Mouse (Mus musculus): ENCODE measurements at regions not wholly inside any gene's neighbourhood (a gene's known extent, or its start where the extent isn't known, plus 50 kb on each side); places are given as distances from the start of the nearest gene placed in this dataset.
"Not testable (repeated sequence)": the region's sequence is repeated elsewhere in the genome, so short reads cannot be mapped to it uniquely, and the experiment has no call there.

DNA sequence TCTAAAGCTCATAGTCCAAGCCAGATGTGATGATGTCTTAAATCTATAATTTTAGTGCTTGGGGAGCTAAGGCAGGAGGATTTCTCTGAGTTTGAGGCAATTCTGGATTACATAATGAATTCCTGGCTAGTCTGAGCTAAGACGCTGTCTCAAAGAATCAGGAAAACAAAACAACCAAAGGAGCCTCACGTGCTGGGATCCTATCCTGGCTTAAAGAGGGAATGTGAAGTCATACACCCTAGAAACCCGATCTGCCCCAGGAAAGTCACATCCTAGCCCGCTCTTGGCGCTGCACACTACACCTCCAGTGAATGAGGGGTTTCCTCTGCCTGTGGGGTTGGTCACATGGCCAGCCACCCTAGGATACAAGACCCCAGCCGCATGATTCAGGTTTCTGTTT lies 211.2 kb downstream of the Glrx3 start:
- DNase-seq (ENCODE audit: low spot score in 2 of 2): no peak

DNA sequence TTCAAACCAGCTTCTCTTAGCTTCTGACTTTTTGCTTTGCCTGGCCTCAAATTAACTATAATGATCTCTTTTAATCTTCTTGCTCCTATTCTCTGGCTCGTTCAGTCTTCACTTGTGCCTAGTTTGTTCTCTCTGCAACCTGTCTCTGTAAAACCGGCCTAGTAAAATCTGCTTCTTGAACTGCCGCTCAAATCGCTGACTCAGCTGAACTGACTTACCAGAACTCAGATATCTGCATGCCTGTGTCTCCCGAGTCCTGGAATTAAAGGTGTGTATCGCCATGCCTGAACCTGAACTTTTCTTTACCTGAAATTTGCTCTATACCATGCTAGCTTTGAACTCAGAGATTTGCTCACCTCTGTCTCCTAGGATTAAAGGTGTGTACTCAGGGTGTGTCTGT lies 212.2 kb downstream of the Glrx3 start:
- DNase-seq (ENCODE audit: low spot score in 2 of 2): no peak

DNA sequence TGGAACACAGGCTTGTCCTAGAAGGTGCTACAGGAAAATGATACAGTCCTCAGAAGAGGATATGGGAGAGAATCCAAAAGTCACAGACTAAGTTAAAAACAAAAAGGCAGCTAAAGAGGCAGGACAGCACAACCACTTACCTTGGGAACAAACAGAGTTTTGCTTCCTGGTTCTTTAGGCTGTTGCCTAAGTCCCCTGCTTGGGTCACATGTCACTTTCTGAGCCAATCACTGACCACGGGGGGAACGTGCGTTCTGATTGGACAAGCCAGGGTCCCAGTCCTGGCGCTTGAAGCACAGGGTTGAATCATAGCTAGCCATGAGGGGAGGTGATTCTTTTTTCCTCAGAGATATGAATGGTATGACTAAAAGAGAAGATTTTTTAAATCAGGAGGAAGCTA lies 216.4 kb downstream of the Glrx3 start:
- DNase-seq (ENCODE audit: low spot score in 2 of 2): no peak

DNA sequence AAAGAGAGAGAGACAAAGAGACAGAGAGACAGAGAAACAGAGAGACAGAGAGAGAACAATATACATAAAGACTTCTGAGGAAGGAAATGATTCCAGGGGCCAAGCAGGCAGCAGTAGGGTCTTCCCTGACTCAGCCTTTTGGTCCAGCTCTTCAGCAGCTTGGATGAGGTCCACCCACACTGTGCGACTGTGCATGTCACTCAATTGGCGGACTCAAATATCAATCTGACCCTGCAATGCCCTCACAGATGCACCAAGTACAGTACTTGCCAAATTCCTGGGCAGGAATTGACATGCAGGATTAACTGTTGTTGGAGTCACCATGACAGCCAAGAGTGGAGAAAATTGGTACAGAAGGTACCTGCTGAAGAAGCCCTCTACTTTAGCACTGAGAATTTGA lies 229.8 kb downstream of the Glrx3 start:
- DNase-seq (ENCODE audit: low spot score in 2 of 2): no peak

DNA sequence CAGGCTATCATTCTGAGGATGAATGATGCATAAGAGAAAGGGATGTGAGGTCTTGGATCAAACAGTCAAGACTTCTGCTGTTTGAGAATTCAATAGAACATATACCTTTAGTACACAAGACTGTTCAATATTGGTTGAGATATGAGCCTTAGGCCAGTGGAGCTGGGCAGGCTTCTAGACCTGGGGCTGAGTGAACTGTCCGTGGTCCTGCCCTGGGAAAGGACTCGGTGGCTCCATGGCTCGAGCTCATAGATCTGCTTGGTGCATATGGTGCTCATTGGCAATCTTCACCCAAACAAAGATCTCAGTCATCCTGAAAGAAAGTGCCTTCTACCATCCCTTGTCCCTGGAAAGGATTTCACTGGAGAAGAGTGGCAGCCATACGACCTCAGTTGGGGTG lies 233.7 kb downstream of the Glrx3 start:
- no peak for DNase-seq (ENCODE audit: low spot score in 2 of 2)

DNA sequence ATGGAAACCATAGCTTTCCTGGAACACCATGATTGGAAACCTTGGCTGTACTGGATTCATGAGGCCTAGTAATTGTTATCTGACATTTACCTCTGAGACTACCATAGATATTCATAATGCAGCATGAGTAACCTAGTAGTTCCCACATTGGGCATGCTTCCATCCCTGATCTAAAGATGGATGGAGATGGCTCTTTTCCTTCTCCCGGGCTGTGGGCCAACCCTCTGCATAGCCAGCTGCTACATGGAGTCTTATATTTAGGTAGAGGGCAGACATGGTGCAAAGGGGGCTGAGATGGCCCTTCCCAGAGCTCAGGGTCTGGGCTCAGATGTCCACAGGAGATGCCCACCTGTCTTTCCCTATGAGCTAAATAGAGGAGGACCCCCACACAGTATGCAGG lies 237.2 kb downstream of the Glrx3 start:
- peak; percentile 56 to 81 for DNase-seq (ENCODE audit: low spot score in 2 of 2)

DNA sequence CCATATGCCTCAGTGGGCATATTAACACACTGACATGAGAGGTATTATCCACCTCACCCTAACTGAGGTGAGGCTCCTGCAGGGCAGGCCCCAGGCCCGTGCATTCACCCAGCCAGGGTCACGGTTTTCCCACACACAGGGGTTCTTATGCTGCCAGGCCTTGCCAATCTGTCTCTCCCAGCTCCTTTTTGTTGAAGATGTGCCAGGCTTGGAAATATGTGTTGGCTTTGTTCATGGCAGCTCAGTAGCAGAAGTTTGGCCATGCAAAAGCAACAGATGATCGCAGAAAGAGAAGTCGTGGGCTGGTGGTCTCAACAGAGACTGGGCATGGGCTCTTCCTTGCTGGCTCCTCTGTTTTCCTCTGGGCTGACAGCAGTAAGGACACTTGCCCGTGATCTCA lies 238.0 kb downstream of the Glrx3 start:
- DNase-seq (ENCODE audit: low spot score in 2 of 2): peak in 1 of 2 experiments; percentile 11

- DNase-seq (ENCODE audit: low spot score in 2 of 2): no peak
Observed at GRCm38 (mm10) chr7:137684826-137685225, 247.4 kb downstream of the Glrx3 start.

DNA sequence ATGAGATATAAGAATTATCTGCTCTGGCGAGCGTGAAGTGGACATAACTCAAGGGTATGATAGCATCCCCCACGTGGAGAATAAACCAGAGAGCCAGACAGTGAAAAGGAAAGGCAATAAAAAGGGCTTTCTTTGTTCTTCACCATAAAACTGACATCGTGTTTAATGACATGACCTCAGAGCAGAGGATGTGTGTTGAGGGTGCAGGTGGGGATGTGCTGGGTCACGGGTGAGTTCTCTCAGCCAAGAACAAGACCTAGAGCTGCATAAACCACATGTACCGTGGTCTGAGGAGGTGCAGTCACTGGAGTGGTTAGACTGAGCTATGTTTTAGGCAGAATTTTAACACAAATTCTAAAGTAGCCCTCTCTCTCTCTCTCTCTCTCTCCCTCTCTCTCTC lies 247.9 kb downstream of the Glrx3 start:
- no peak for DNase-seq (ENCODE audit: low spot score in 2 of 2)

- no peak for DNase-seq (ENCODE audit: low spot score in 2 of 2)
Observed at GRCm38 (mm10) chr7:137696831-137697230, 259.4 kb downstream of the Glrx3 start.

DNA sequence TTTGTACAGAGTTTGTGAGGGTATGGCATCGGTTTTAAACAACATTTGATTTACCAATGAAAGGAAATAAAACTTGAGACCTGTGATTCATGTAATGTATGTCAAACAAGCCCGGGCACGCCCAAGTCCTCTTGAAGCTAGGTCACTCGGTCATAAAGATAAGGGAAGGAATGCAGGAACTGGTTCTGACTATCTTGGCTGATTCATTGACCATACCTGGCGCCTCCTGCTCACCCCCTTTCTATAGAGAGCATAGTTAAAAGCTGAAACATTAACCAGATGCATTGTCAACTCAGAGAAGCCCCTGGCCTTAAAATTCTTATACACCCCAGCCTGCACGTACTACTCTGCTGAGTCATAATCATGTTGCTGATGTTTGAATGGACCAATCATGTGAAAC lies 261.1 kb downstream of the Glrx3 start:
- DNase-seq (ENCODE audit: low spot score in 2 of 2): not testable (repeated sequence)

GRCm38 (mm10) chr7:137712862-137713261 lies 275.4 kb downstream of the Glrx3 start:
- no peak for DNase-seq (ENCODE audit: low spot score in 2 of 2)

- peak in 1 of 2 experiments; percentile 3 for DNase-seq (ENCODE audit: low spot score in 2 of 2)
Observed at GRCm38 (mm10) chr7:137713856-137714255, 276.4 kb downstream of the Glrx3 start.

DNA sequence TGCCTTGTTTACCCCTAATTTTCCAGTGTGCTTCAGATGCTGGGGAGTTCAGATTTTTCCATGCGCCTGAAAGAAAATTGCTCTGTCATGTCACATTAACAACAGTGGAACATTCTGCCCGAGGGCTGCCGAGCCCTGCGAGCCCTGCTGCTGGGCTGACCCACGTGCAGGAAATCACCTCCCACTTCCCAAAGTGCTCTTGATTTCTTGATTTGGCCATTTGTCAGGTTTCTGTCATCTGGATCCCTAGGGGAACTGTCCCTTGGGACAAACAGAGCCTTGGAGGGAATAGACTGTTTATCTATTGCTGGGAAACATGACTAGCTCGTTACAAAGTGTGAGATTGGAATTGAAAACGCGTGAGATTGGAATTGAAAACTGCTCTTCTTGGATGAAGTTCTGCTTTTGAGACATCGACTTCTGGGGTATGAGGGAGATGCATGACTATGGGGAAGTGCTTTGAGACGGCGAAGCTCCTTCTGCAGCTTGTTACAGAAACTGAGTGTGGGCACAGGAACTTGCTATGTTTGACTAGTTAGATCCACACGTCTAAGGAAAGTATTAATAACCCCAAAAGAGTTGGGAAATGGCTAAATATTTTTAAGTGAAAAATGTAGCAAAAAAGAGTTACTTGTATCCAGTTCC lies 277.0 kb downstream of the Glrx3 start:
- peak; percentile 2 to 7 for DNase-seq (ENCODE audit: low spot score in 2 of 2)

DNA sequence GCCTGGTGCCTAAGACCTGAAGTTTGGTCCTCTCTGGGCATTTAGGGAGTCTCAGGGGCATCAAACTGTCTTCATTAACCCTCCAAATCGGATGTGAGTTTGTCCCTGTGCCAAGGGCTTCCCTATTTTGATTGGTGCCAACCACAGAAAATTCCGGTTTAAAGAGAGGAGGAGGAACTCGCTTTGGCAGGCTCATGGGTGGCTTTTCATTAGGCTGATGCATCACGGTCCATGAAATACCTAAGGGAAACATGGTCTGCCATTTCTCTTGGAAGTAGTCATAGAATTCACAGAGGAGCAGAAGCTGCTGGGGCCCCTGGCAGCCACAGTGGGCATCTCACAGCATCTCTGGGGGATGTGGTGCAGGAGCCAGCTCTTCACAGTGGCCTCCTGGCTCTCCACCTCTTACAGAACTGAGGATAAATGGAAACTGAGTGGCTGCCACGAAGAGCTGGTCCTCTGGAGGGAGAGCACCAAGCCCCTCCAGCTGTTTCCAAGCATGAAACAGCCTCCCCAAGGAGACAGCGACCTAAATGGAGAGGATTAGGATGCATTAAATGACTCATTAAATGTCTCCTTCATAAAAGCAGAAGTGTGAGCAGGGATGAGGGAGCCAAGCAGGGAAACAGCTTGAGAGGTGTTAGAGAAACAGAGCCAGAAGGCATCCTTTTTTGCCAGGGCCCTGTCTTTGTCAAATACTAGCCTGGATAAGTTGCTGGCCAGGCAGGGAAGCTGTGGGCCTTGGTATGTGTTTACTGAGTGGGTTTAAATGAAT lies 277.9 kb downstream of the Glrx3 start:
- peak; percentile 29 to 56 for DNase-seq (ENCODE audit: low spot score in 2 of 2)

DNA sequence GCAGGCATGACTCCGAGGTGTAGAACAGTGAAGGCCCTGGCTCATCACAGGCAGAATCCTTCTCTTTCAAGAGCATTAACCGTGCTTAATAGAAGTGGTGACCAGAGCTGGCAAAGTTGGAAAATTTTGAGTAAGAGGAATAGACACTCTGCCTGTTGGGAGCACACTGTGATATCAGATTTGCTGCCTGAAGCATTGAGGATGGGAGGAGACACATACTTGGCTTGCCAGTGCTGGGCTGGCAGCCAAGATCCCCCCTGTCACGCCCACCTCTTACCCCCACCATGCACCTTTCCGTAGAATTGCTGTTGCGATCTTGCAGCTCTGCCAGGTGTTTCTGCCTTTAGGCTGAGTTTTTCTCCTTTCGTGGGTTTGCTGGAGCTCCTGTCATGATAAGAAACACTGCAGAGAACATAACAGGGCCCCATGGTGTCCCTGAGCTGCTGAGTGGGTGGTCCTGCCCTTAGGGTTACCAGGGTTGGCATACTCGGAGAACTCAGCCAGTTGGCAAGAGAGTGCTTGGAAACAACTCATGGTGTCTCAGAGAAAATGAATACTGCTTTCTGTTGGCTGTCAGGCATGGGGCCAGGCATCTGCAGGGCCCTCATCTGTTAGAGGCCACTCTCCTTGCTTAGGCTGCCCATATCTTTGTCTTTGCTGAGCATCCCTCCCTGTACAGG lies 286.1 kb downstream of the Glrx3 start:
- no peak for DNase-seq (ENCODE audit: low spot score in 2 of 2)

DNA sequence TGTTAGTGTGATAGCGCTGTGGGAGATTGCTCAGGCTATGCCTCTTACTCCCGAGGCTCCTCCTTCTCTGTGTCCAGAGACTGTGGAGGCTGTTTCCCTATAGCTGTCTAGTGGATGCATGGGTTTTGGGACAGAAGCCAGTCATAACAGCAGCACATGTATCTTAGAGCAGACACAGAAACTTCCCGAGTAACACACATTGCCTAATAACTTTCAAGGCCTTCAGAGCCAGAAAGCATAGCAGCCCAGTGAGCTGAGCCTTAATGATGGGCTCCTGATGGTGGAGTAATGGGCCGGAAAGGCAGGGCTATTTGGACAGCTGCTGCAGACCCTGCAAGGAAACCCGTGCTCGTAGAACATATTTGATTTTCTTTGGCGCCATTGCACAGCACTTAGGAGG lies 288.6 kb downstream of the Glrx3 start:
- no peak for DNase-seq (ENCODE audit: low spot score in 2 of 2)

DNA sequence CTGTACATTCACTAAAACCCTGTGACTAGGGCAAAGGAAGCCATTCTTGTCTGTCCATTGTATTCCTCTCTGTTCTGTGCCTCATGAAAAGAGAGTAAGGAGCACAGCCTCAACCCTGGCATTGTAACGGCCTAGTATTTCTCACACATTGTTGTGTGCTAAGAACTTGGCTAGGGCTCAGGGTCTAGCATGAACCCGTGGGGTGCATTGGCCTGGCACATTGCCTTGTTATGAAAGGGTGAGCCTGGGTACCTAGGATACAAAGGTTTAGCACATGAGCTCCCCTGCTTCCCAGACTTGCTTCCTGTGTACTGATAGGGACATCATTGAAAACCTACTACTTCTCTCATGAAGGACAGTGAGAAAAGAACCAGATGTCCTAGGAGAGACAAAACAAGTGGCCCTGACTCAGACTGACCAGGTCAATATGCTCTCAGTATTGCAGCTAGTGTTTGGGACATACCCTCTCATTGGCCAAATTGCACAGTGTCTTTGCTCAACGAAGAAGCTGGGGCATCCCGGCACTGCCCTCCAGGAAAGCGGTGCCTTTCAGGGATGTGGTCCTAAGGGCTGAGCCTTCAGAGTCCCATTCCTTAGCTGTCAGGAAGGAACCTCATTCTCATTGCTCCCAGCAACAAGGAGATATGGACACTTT lies 298.6 kb downstream of the Glrx3 start:
- DNase-seq (ENCODE audit: low spot score in 2 of 2): no peak

DNA sequence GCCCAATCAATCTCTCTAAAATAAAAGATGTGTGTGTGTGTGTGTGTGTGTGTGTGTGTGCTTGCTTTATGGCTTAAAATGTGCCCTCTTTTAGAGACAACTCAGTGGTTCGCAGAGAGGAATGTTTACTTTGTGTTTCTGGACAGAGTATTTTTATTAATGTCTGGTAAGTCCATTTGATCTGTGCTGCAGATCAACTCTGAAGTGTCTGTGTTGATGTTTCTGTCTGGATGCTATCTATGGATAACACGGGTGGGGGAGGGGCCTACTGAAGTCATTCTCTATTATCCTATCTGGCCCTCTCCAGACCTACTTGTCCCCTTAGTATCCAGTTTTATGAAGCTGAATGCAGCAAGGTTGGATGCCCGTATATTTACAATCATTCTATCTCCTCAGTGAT lies 304.3 kb downstream of the Glrx3 start:
- DNase-seq (ENCODE audit: low spot score in 2 of 2): no peak

- DNase-seq (ENCODE audit: low spot score in 2 of 2): no peak
Observed at GRCm38 (mm10) chr7:137742297-137742751, 304.9 kb downstream of the Glrx3 start.

DNA sequence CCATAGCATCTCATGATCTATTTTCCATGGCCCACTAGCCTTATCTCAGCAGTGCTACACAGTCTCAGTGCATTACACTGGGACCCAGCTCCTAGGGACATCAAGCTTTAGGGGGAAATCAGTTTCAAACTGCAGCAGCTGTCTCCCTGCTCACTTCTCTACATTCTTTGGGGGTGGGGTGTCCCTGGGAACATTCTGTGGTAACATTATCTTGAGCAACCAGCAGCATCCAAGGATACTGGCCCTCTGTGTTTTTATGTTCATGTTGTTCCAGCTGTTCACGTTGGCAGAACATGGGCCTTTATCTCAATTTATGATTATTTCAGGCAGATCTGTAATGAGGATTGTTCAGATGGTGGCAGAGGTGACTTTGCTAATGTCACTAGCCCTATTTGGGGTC lies 308.2 kb downstream of the Glrx3 start:
- no peak for DNase-seq (ENCODE audit: low spot score in 2 of 2)

DNA sequence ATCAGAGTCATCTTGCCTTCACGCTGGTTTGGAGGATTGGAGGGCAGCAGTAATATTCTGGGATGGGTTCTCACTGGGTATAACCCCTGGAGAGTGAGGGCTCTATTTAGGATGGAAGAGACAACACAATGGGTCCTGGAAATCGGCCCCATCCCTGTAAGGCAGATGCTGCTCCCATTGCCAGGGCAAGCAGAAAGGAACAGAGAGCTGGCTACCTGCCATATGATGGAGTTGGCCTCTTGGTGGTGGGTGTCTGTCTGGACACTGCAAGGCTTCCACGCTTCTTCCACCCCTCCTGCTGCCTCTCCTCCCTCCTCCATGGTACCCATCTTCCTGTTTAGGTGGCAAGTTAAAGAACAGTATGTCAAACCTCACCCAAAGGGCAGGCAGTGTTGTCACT lies 308.6 kb downstream of the Glrx3 start:
- no peak for DNase-seq (ENCODE audit: low spot score in 2 of 2)

Measured in frontal cortex, postnatal 36 days (tissue).